Mouse (Mus musculus) heart, postnatal 36 days (tissue): Measurements from ENCODE around the gene Cmtr1. TPM values are rescaled to one million over a fixed set of nuclear protein-coding genes. Genes with fewer than 3 reads are reported as not detected.
"Not testable (repeated sequence)": the region's sequence is repeated elsewhere in the genome, so short reads cannot be mapped to it uniquely, and the experiment has no call there.

Source experiments
- DNase-seq, 2 experiments: peaks; one replicate each; pipeline ENCODE4 v3.0.0; 2021 to 2022
- intact Hi-C: fragments of 180-260 bp; cut with DNase I; formaldehyde crosslinking; loops from one replicate; pipeline ENCODE4 v1.15.1; 2025
- total RNA-seq, 2 experiments: library from RNA; stranded (reverse); gene quantifications; 2 replicates each; pipeline ENCODE4 v1.2.3; 2021

Cmtr1 gene
- total RNA-seq, result 10 to 100 TPM; 45.5 to 54.4 TPM

- peak; percentile 98 to 99 for DNase-seq
- intact Hi-C loops, result loop anchor here (2.0 kb wide), 1 partner anchor 45 kb away; the partner anchor contains the start of genes Gm28043 and Rnf8
Observed at GRCm38 (mm10) chr17:29660076-29660761, at the start of gene Cmtr1. Cmtr1 (plus strand) TSS chr17:29660595.

GRCm38 (mm10) chr17:29613453-29613852 is 46.9 kb upstream of the Cmtr1 start:
- DNase-seq, intact Hi-C loops: not testable (repeated sequence)

GRCm38 (mm10) chr17:29614115-29615023 is 46.0 kb upstream of the Cmtr1 start, which contains the start of the genes Rnf8 and Gm28043:
Rnf8 (plus strand) TSS chr17:29614790.
Gm28043 (plus strand) TSS chr17:29614876.
- peak; percentile 93 to 94 for DNase-seq
- intact Hi-C loops, result loop anchor here (2.0 to 5.0 kb wide), 2 partner anchors 46 to 103 kb away; partner anchors contain the start of genes Ccdc167 and Cmtr1

GRCm38 (mm10) chr17:29615024-29615551 is 45.3 kb upstream of the Cmtr1 start:
- no peak for DNase-seq
- intact Hi-C loops, result loop anchor here (2.0 to 5.0 kb wide), 2 partner anchors 46 to 102 kb away; partner anchors contain the start of genes Ccdc167 and Cmtr1

GRCm38 (mm10) chr17:29615616-29616015 is 44.8 kb upstream of the Cmtr1 start:
- intact Hi-C loops, result loop anchor here (2.0 to 5.0 kb wide), 2 partner anchors 45 to 102 kb away; partner anchors contain the start of genes Ccdc167 and Cmtr1
- DNase-seq, result no peak

GRCm38 (mm10) chr17:29619231-29619630 is 41.2 kb upstream of the Cmtr1 start:
- intact Hi-C loops, result loop anchor here (5.0 kb wide), 1 partner anchor 98 kb away; the partner anchor contains the start of gene Ccdc167
- DNase-seq, result no peak

GRCm38 (mm10) chr17:29623488-29623887 is 36.9 kb upstream of the Cmtr1 start:
- DNase-seq, result no peak
- intact Hi-C loops, result no loop called here

GRCm38 (mm10) chr17:29627285-29627684 is 33.1 kb upstream of the Cmtr1 start:
- intact Hi-C loops, result no loop called here
- no peak for DNase-seq

GRCm38 (mm10) chr17:29628946-29629345 is 31.4 kb upstream of the Cmtr1 start:
- intact Hi-C loops, result no loop called here
- no peak for DNase-seq

GRCm38 (mm10) chr17:29629620-29630019 is 30.8 kb upstream of the Cmtr1 start:
- intact Hi-C loops, result no loop called here
- DNase-seq, result no peak

- intact Hi-C loops, result no loop called here
- DNase-seq, result no peak
Observed at GRCm38 (mm10) chr17:29632312-29632711, 28.1 kb upstream of the Cmtr1 start.

- intact Hi-C loops, result no loop called here
- no peak for DNase-seq
Observed at GRCm38 (mm10) chr17:29635492-29635891, 24.9 kb upstream of the Cmtr1 start.

- peak in 1 of 2 experiments; percentile 31 for DNase-seq
Observed at GRCm38 (mm10) chr17:29636118-29636517, 24.3 kb upstream of the Cmtr1 start.

GRCm38 (mm10) chr17:29637377-29637776 is 23.0 kb upstream of the Cmtr1 start:
- peak in 1 of 2 experiments; percentile 27 for DNase-seq
- intact Hi-C loops, result loop anchor here (2.0 kb wide), 1 partner anchor 245 kb away; no protein-coding TSS in a partner anchor

More at GRCm38 (mm10) chr17:29636118-29636517, 24.3 kb upstream of the Cmtr1 start:
- intact Hi-C loops, result loop anchor here (2.0 kb wide), 1 partner anchor 247 kb away; no protein-coding TSS in a partner anchor

- DNase-seq, result no peak
- intact Hi-C loops, result loop anchor here (2.0 kb wide), 1 partner anchor 245 kb away; no protein-coding TSS in a partner anchor
Observed at GRCm38 (mm10) chr17:29637895-29638294, 22.5 kb upstream of the Cmtr1 start.

- no peak for DNase-seq
- intact Hi-C loops, result no loop called here
Observed at GRCm38 (mm10) chr17:29640971-29641370, 19.4 kb upstream of the Cmtr1 start.

GRCm38 (mm10) chr17:29642219-29642618 is 18.2 kb upstream of the Cmtr1 start:
- intact Hi-C loops, result no loop called here
- no peak for DNase-seq

- no peak for DNase-seq
- intact Hi-C loops, result no loop called here
Observed at GRCm38 (mm10) chr17:29658249-29658648, 2.1 kb upstream of the Cmtr1 start.

GRCm38 (mm10) chr17:29660762-29661391 is 482 bp downstream of the Cmtr1 start:
- no peak for DNase-seq
- intact Hi-C loops, result loop anchor here (2.0 kb wide), 1 partner anchor 46 kb away; the partner anchor contains the start of genes Gm28043 and Rnf8

- DNase-seq, result no peak
- intact Hi-C loops, result no loop called here
Observed at GRCm38 (mm10) chr17:29662145-29662544, 1.8 kb downstream of the Cmtr1 start.
